Mouse (Mus musculus): ENCODE measurements around the gene Tfap2e. TPM values are rescaled to one million over a fixed set of nuclear protein-coding genes. Genes with fewer than 3 reads are reported as not detected.

Gene Tfap2e
- polyA plus RNA-seq, 1 experiment, result not detected

GRCm38 (mm10) chr4:126734700-126735381 lies 1.2 kb downstream of the Tfap2e start:
- no peak overlapping the region for H3K27ac ChIP-seq (ENCODE audit: insufficient read depth, low read depth, low read length)
- TF ChIP-seq CTCF (IDR thresholded peaks at IDR 0.05; ENCODE audit: extremely low read depth, insufficient read length, insufficient replicate concordance, low read depth, low read length), result no peak
- peaks cover 8% of the 10 kb centered on the region for H3K4me1 ChIP-seq (ENCODE audit: control insufficient read depth, insufficient read depth, insufficient read length, low read length)
- peak overlapping the region; percentile 26; the same call in 1 of the 2 replicates for H3K4me3 ChIP-seq (ENCODE audit: low read depth, low read length)
- H3K27me3 ChIP-seq (ENCODE audit: control insufficient read depth, insufficient read depth, low read length), result peaks cover 55% of the 10 kb centered on the region
- no peaks in the 10 kb centered on the region for H3K36me3 ChIP-seq (ENCODE audit: control insufficient read depth, insufficient read depth, low read length)
- 6% methylated on average over 51 of the region's 51 CpGs for WGBS

- H3K4me1 ChIP-seq (ENCODE audit: control insufficient read depth, insufficient read depth, insufficient read length, low read length), result peaks cover 8% of the 10 kb centered on the region
- WGBS, result 6% methylated on average over 16 of the region's 16 CpGs
- no peak overlapping the region for H3K4me3 ChIP-seq (ENCODE audit: low read depth, low read length)
- peaks cover 58% of the 10 kb centered on the region for H3K27me3 ChIP-seq (ENCODE audit: control insufficient read depth, insufficient read depth, low read length)
- no peaks in the 10 kb centered on the region for H3K36me3 ChIP-seq (ENCODE audit: control insufficient read depth, insufficient read depth, low read length)
- H3K27ac ChIP-seq (ENCODE audit: insufficient read depth, low read depth, low read length), result no peak overlapping the region
- no peak for TF ChIP-seq POLR2A (IDR thresholded peaks at IDR 0.05; ENCODE audit: low read depth, low read length)
- TF ChIP-seq CTCF (IDR thresholded peaks at IDR 0.05; ENCODE audit: extremely low read depth, insufficient read length, insufficient replicate concordance, low read depth, low read length), result no peak
These were observed 1.9 kb downstream of the Tfap2e start for GRCm38 (mm10) chr4:126734001-126734603.

GRCm38 (mm10) chr4:126732531-126733380 lies 3.3 kb downstream of the Tfap2e start:
- H3K27me3 ChIP-seq (ENCODE audit: control insufficient read depth, insufficient read depth, low read length), result peaks cover 58% of the 10 kb centered on the region
- TF ChIP-seq CTCF (IDR thresholded peaks at IDR 0.05; ENCODE audit: extremely low read depth, insufficient read length, insufficient replicate concordance, low read depth, low read length), result no peak
- TF ChIP-seq POLR2A (IDR thresholded peaks at IDR 0.05; ENCODE audit: low read depth, low read length), result no peak
- 7% methylated on average over 26 of the region's 26 CpGs for WGBS

GRCm38 (mm10) chr4:126732111-126732510 lies 3.9 kb downstream of the Tfap2e start:
- H3K36me3 ChIP-seq (ENCODE audit: control insufficient read depth, insufficient read depth, low read length), result no peaks in the 10 kb centered on the region
- 6% methylated on average over 18 of the region's 18 CpGs for WGBS
- no peak overlapping the region for H3K4me3 ChIP-seq (ENCODE audit: low read depth, low read length)
- H3K4me1 ChIP-seq (ENCODE audit: control insufficient read depth, insufficient read depth, insufficient read length, low read length), result peaks cover 8% of the 10 kb centered on the region
- TF ChIP-seq POLR2A (IDR thresholded peaks at IDR 0.05; ENCODE audit: low read depth, low read length) (no peak), CTCF (IDR thresholded peaks at IDR 0.05; ENCODE audit: extremely low read depth, insufficient read length, insufficient replicate concordance, low read depth, low read length) (no peak)
- peaks cover 58% of the 10 kb centered on the region for H3K27me3 ChIP-seq (ENCODE audit: control insufficient read depth, insufficient read depth, low read length)
- H3K27ac ChIP-seq (ENCODE audit: insufficient read depth, low read depth, low read length), result no peak overlapping the region

More at GRCm38 (mm10) chr4:126732531-126733380, 3.3 kb downstream of the Tfap2e start:
- H3K36me3 ChIP-seq (ENCODE audit: control insufficient read depth, insufficient read depth, low read length), result no peaks in the 10 kb centered on the region
- no peak overlapping the region for H3K27ac ChIP-seq (ENCODE audit: insufficient read depth, low read depth, low read length)
- H3K4me1 ChIP-seq (ENCODE audit: control insufficient read depth, insufficient read depth, insufficient read length, low read length), result peaks cover 8% of the 10 kb centered on the region
- H3K4me3 ChIP-seq (ENCODE audit: low read depth, low read length), result no peak overlapping the region

- Histone ChIP-seq H3K36me3 (ENCODE audit: control insufficient read depth, insufficient read depth, low read length) (peaks cover 55% of the 10 kb centered on the region), H3K27me3 (ENCODE audit: control insufficient read depth, insufficient read depth, low read length) (no peaks in the 10 kb centered on the region), H3K4me1 (ENCODE audit: control insufficient read depth, insufficient read depth, insufficient read length, low read length) (no peaks in the 10 kb centered on the region), H3K27ac (ENCODE audit: insufficient read depth, low read depth, low read length) (no peak overlapping the region), H3K4me3 (ENCODE audit: low read depth, low read length) (no peak overlapping the region)
- 88% methylated on average over 5 of the region's 5 CpGs for WGBS
- TF ChIP-seq CTCF (IDR thresholded peaks at IDR 0.05; ENCODE audit: extremely low read depth, insufficient read length, insufficient replicate concordance, low read depth, low read length) (no peak), POLR2A (IDR thresholded peaks at IDR 0.05; ENCODE audit: low read depth, low read length) (no peak)
These were observed 28.6 kb downstream of the Tfap2e start for GRCm38 (mm10) chr4:126707439-126707826.

- Histone ChIP-seq H3K27ac (ENCODE audit: insufficient read depth, low read depth, low read length) (no peak overlapping the region), H3K27me3 (ENCODE audit: control insufficient read depth, insufficient read depth, low read length) (no peaks in the 10 kb centered on the region), H3K36me3 (ENCODE audit: control insufficient read depth, insufficient read depth, low read length) (peaks cover 56% of the 10 kb centered on the region), H3K4me1 (ENCODE audit: control insufficient read depth, insufficient read depth, insufficient read length, low read length) (no peaks in the 10 kb centered on the region), H3K4me3 (ENCODE audit: low read depth, low read length) (no peak overlapping the region)
- no peak for TF ChIP-seq CTCF (IDR thresholded peaks at IDR 0.05; ENCODE audit: extremely low read depth, insufficient read length, insufficient replicate concordance, low read depth, low read length)
- TF ChIP-seq POLR2A (IDR thresholded peaks at IDR 0.05; ENCODE audit: low read depth, low read length), result no peak
- WGBS, result 92% methylated on average over 12 of the region's 12 CpGs
These were observed 29.2 kb downstream of the Tfap2e start for GRCm38 (mm10) chr4:126706630-126707438.

Data from small intestine, adult 2 months (tissue).